Mouse (Mus musculus) spleen, postnatal 36 days (tissue): ENCODE measurements at regions not wholly inside any gene's neighbourhood (a gene's known extent, or its start where the extent isn't known, plus 50 kb on each side); places are given as distances from the start of the nearest gene placed in this dataset.

Experiments
- DNase-seq, 2 experiments: peaks; one replicate each; pipeline ENCODE4 v3.0.0; 2022; ENCODE audit warnings: low spot score in 2 of 2, mixed read lengths in 1 of 2

GRCm38 (mm10) chr17:88343091-88343783 is 97.3 kb upstream of the Foxn2 start:
- no peak for DNase-seq

GRCm38 (mm10) chr17:88345433-88345832 is 95.1 kb upstream of the Foxn2 start:
- DNase-seq, result no peak

DNA sequence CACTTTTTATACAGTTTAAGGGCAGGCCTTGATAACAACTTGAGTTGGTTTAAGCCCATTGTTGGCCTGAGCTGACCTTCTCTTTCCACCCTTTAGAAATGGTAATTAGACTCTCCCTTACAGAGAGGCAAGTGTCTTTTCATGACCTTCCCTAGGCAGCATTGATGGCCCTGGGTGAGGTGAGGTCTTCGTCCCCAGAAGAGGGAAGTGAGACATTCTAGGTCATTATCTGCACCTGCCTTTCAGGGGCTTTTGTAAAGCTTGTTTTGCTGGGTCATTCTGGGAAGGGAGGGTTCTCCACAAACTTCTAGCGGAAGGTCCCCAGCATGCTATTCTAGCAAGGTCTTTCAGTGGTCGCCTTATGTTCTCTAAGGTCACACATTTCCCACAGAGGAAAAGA is 93.6 kb upstream of the Foxn2 start:
- DNase-seq, result no peak

GRCm38 (mm10) chr17:88349825-88350460 is 90.6 kb upstream of the Foxn2 start:
- DNase-seq, result no peak

DNA sequence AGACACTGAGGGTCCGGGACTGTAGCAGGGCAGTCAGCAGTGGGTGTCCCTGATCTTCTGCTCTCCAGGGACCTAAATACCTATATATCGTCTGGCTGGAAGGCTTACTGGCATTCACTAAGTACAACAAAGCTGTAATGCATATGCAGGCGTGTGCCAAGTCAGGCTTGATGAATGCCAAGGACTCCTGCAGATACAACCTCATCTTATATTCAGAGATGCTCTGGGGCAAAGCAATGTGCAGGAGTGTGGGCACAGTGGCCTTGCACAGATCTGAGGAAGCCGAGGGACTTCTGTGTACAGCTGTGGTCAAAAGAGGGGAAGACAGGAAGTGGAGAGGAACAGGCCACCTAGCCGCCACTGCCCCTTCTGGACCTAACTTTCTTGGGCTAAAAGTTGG is 89.5 kb upstream of the Foxn2 start:
- no peak for DNase-seq

DNA sequence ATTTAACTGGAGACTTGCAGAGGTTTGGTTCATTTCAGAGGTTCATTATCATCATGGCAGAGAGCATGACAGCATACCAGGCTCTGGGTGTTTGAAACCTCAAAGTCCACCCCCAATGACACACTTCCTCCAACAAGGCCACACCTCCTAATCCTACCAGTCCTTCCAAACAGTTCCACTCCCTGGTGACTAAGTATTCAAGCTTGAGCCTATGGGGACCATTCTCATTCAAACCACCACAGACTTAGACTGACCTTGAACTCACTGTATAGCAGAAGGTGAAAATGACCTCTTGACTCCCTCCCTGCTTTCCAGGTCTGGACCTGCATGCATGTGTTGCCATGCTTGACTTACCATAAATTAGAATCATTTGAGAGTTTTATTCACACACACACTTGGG is 87.6 kb upstream of the Foxn2 start:
- no peak for DNase-seq

GRCm38 (mm10) chr17:88361161-88361560 is 79.3 kb upstream of the Foxn2 start:
- DNase-seq, result no peak

- no peak for DNase-seq
These were observed 78.1 kb upstream of the Foxn2 start for GRCm38 (mm10) chr17:88362404-88362803.

GRCm38 (mm10) chr17:88367876-88368275 is 72.6 kb upstream of the Foxn2 start:
- DNase-seq, result no peak

DNA sequence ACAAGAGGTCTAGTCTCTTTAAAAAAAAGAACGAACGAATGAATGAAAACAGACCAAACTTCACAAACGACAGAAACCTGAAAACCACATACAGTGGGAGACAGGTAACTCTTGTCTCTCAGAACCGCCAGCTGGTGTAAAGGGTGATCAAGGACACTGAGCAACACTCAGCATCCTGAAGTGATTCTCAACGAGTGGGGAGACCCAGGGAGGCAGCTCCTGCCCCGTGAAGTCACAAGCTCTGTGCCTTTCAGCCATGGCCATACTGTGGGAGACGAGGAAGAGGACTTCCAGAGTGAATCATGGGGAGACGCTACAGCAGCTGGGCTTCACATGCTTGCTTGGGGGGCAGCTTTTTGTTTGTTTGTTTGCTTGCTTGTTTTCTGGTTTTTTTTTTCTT is 70.5 kb upstream of the Foxn2 start:
- no peak for DNase-seq

- no peak for DNase-seq
These were observed 69.8 kb upstream of the Foxn2 start for GRCm38 (mm10) chr17:88370676-88371075.

DNA sequence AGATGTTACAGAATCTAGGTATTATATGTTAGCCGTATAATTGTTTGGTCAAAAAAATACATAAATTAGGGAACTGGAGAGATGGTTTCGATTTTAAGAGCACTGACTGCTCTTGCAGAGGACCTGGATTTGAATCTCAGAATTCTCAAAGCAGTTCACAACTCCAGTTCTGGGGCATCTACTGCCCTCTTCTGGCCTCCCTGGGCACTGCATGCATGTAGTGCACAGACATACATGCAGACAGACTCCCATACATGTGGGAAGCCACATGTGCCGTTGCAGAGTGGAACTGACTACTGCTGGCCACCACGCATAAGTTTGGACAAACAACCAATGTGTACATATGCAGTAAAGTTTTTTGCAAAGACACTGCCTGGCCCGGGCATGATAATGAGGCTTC is 62.0 kb upstream of the Foxn2 start:
- DNase-seq, result no peak

GRCm38 (mm10) chr17:88379389-88379788 is 61.1 kb upstream of the Foxn2 start:
- no peak for DNase-seq

- no peak for DNase-seq
These were observed 59.4 kb upstream of the Foxn2 start for GRCm38 (mm10) chr17:88381106-88381505.

DNA sequence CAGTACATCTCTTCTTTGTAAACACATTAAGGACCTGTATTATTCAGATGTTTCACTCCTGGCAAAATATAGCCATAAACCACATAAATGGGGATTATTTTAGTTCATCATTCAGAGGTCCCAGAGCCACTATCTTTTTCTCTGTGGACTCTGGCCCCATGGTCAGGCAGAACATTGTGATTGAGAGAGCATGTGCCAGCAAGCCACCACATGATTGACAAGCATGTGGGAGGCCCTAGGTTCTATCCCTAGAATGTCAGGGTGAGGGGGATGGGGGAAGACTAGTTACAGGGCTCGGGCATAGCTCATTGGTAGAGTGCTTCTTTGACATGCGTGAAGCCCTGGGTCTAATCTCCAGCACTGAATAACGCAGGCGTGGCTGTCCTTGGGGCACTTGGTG is 57.1 kb upstream of the Foxn2 start:
- DNase-seq, result no peak

DNA sequence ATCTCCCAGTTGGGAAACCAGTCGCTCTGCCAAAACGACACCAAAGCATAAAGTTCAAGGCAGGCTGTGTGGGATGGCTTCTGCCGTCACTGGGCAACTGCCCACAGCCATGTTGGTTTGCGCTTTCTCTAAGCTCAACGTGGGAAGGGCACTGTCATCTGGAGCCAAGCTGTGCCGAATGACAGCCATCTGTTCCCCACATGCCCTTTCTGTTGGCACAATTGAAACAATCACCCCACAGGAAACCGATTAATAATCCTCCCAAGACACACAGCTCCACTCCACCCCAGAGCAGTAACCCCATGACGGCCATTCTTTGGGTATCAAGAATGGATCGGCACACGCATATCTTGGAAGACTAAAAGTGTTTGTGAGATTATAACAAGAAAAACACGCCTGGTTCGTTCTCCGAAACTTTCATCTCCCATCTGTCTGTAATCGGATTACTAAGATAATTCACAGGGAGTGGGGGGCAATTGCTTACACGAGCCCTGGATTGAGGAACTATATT is 52.0 kb upstream of the Foxn2 start:
- DNase-seq, result no peak

GRCm38 (mm10) chr17:88389668-88390461 is 50.6 kb upstream of the Foxn2 start:
- no peak for DNase-seq
